Mouse (Mus musculus): ENCODE results near the gene Ercc6l2. TPM values are rescaled to one million over a fixed set of nuclear protein-coding genes. Genes with fewer than 3 reads are reported as not detected.
A peak's percentile ranks its signal among the peaks of the same experiment; 100 is the strongest.

Ercc6l2 gene
- polyA plus RNA-seq, 1 experiment from 2014 or later: 29.5 TPM

DNA sequence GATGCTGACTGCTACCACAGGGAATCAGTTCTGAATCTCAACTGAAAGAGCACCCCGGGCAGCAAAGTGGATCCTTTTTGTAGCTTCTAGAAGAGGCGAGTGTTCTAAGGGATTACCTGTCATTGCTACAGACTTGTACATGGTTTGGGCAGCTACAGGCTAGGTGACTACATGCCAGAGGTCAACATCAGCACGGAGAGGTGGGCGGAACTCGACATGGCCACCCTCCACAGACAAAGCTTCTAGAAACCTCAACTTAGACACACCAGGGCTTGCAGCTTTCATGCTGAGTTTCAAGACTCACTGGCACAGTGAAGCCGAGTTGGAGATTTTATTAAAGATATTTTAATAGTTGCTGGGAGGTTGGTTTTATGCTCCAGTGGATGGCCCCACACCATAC lies 98.1 kb downstream of the Ercc6l2 start:
- Histone ChIP-seq H3K36me3 (replicated peaks; ENCODE audit: control insufficient read depth, insufficient read depth, low read depth, low read length) (no peaks in the 10 kb centered on the region), H3K4me2 (ENCODE audit: low read depth, low read length) (no peak overlapping the region), H3K27me3 (ENCODE audit: control insufficient read depth, insufficient read depth, low read length) (no peaks in the 10 kb centered on the region), H3K9ac (replicated peaks; ENCODE audit: low read length) (no peak overlapping the region), H3K4me1 (ENCODE audit: control insufficient read depth, insufficient read depth, low read length) (no peaks in the 10 kb centered on the region; the same call in 1 of the 2 replicates), H3K4me3 (ENCODE audit: low read depth, low read length) (no peak overlapping the region), H3K9me3 (replicated peaks; ENCODE audit: control insufficient read depth, low read length) (no peaks in the 10 kb centered on the region), H3K27ac (replicated peaks; ENCODE audit: low read depth, low read length) (no peak overlapping the region)
- no peak for DNase-seq (ENCODE audit: low spot score)
- ATAC-seq (replicated peaks; ENCODE audit: insufficient number of reproducible peaks, low FRiP score, low TSS enrichment, low read depth): no peak
- WGBS: 86% methylated on average over 6 of the region's 6 CpGs

- Histone ChIP-seq H3K36me3 (replicated peaks; ENCODE audit: control insufficient read depth, insufficient read depth, low read depth, low read length) (no peaks in the 10 kb centered on the region), H3K4me3 (ENCODE audit: low read depth, low read length) (no peak overlapping the region), H3K27me3 (ENCODE audit: control insufficient read depth, insufficient read depth, low read length) (no peaks in the 10 kb centered on the region), H3K27ac (replicated peaks; ENCODE audit: low read depth, low read length) (no peak overlapping the region), H3K4me1 (ENCODE audit: control insufficient read depth, insufficient read depth, low read length) (peaks cover 12% of the 10 kb centered on the region), H3K9ac (replicated peaks; ENCODE audit: low read length) (no peak overlapping the region), H3K9me3 (replicated peaks; ENCODE audit: control insufficient read depth, low read length) (no peaks in the 10 kb centered on the region), H3K4me2 (ENCODE audit: low read depth, low read length) (no peak overlapping the region)
- 46% methylated on average over 3 of the region's 3 CpGs for WGBS
- ATAC-seq (replicated peaks; ENCODE audit: insufficient number of reproducible peaks, low FRiP score, low TSS enrichment, low read depth) (no peak), DNase-seq (ENCODE audit: low spot score) (peak; percentile 48)
Measured at GRCm38 (mm10) chr13:63915176-63915575, 100.1 kb downstream of the Ercc6l2 start.

GRCm38 (mm10) chr13:63915684-63916083 lies 100.6 kb downstream of the Ercc6l2 start:
- 68% methylated on average over 1 of the region's 1 CpGs for WGBS
- H3K4me3 ChIP-seq (ENCODE audit: low read depth, low read length): no peak overlapping the region
- no peaks in the 10 kb centered on the region for H3K27me3 ChIP-seq (ENCODE audit: control insufficient read depth, insufficient read depth, low read length)
- H3K4me2 ChIP-seq (ENCODE audit: low read depth, low read length): no peak overlapping the region
- no peaks in the 10 kb centered on the region for H3K9me3 ChIP-seq (replicated peaks; ENCODE audit: control insufficient read depth, low read length)
- DNase-seq (ENCODE audit: low spot score) (no peak), ATAC-seq (replicated peaks; ENCODE audit: insufficient number of reproducible peaks, low FRiP score, low TSS enrichment, low read depth) (no peak)
- H3K36me3 ChIP-seq (replicated peaks; ENCODE audit: control insufficient read depth, insufficient read depth, low read depth, low read length): no peaks in the 10 kb centered on the region
- H3K27ac ChIP-seq (replicated peaks; ENCODE audit: low read depth, low read length): no peak overlapping the region
- peaks cover 12% of the 10 kb centered on the region for H3K4me1 ChIP-seq (ENCODE audit: control insufficient read depth, insufficient read depth, low read length)
- no peak overlapping the region for H3K9ac ChIP-seq (replicated peaks; ENCODE audit: low read length)

DNA sequence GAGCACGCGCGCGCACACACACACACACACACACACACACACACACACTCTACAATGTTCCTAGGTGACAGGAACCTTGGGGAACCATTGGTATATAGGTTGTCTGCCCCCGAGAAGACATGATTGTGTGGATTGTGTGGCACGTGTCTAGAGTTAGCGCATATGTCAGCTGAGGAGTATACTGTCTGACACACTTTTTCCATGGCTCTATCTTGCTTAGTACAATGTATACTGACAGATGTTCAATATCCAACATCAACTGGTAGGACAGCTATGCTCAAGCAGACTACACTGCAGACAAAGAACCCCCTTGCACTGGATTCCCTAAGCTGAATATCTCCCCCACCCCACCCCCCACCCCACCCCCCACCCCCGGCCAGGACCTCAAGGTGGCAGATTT lies 101.5 kb downstream of the Ercc6l2 start:
- Histone ChIP-seq H3K4me3 (ENCODE audit: low read depth, low read length) (no peak overlapping the region), H3K27ac (replicated peaks; ENCODE audit: low read depth, low read length) (no peak overlapping the region), H3K9me3 (replicated peaks; ENCODE audit: control insufficient read depth, low read length) (no peaks in the 10 kb centered on the region), H3K4me1 (ENCODE audit: control insufficient read depth, insufficient read depth, low read length) (peaks cover 12% of the 10 kb centered on the region), H3K4me2 (ENCODE audit: low read depth, low read length) (no peak overlapping the region), H3K9ac (replicated peaks; ENCODE audit: low read length) (no peak overlapping the region), H3K36me3 (replicated peaks; ENCODE audit: control insufficient read depth, insufficient read depth, low read depth, low read length) (no peaks in the 10 kb centered on the region), H3K27me3 (ENCODE audit: control insufficient read depth, insufficient read depth, low read length) (no peaks in the 10 kb centered on the region)
- ATAC-seq (replicated peaks; ENCODE audit: insufficient number of reproducible peaks, low FRiP score, low TSS enrichment, low read depth) (no peak), DNase-seq (ENCODE audit: low spot score) (no peak)
- 90% methylated on average over 8 of the region's 8 CpGs for WGBS

GRCm38 (mm10) chr13:63917198-63917767 lies 102.2 kb downstream of the Ercc6l2 start:
- Histone ChIP-seq H3K36me3 (replicated peaks; ENCODE audit: control insufficient read depth, insufficient read depth, low read depth, low read length) (no peaks in the 10 kb centered on the region), H3K27me3 (ENCODE audit: control insufficient read depth, insufficient read depth, low read length) (no peaks in the 10 kb centered on the region), H3K27ac (replicated peaks; ENCODE audit: low read depth, low read length) (0 out of 2 replicates have a peak overlapping the region, but pooled peaks have one; percentile 35), H3K4me1 (ENCODE audit: control insufficient read depth, insufficient read depth, low read length) (peaks cover 12% of the 10 kb centered on the region), H3K4me2 (ENCODE audit: low read depth, low read length) (no peak overlapping the region), H3K9me3 (replicated peaks; ENCODE audit: control insufficient read depth, low read length) (no peaks in the 10 kb centered on the region), H3K9ac (replicated peaks; ENCODE audit: low read length) (no peak overlapping the region), H3K4me3 (ENCODE audit: low read depth, low read length) (no peak overlapping the region)
- 44% methylated on average over 11 of the region's 11 CpGs for WGBS
- ATAC-seq (replicated peaks; ENCODE audit: insufficient number of reproducible peaks, low FRiP score, low TSS enrichment, low read depth): 0 out of 2 replicates have a peak, but pooled peaks have one; percentile 25
- no peak for DNase-seq (ENCODE audit: low spot score)

DNA sequence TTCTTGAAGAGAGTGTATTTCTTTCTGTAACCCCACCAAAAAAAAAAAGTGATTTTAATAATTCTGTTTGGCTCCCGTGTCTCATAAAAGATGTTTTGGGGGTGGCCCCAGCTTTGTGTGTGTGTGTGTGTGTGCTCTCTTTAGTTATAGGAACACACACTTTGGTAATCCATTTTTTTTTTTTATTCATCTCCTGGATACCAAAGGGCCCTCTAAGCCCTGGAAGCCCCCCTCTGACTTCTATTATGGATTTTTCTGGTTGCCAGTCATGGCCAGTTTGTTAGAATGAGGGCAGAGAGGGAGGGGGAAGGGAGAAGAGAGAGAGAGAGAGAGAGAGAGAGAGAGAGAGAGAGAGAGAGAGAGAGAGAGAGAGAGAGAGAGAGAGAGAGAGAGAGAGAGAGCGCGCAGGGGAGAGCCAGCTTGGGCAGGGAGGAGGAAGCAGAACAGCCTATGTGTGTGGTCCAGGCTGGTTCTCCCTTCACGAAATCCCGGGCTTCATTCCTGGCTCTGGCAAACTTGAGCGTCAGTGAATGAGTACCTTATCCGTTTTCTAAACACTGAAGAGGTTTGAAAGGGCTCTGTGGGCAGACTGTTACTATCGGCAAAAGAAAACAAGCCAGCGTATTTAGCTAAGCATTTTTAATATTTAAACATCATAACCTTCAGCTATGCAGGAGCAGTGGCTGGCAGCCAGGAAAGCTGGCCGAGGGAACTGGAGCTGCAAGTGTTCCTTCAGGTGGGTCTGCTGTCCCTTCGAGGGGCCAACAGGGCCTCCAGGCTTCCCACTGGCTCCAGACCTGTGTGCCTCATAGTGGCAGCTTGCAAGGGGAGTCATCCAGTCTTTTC lies 103.0 kb downstream of the Ercc6l2 start:
- H3K4me3 ChIP-seq (ENCODE audit: low read depth, low read length): no peak overlapping the region
- peak overlapping the region; percentile 39 for H3K9ac ChIP-seq (replicated peaks; ENCODE audit: low read length)
- peak overlapping the region; percentile 88 for H3K27ac ChIP-seq (replicated peaks; ENCODE audit: low read depth, low read length)
- WGBS: 9% methylated on average over 11 of the region's 11 CpGs
- ATAC-seq (replicated peaks; ENCODE audit: insufficient number of reproducible peaks, low FRiP score, low TSS enrichment, low read depth): 0 out of 2 replicates have a peak, but pooled peaks have one; percentile 58
- H3K36me3 ChIP-seq (replicated peaks; ENCODE audit: control insufficient read depth, insufficient read depth, low read depth, low read length): no peaks in the 10 kb centered on the region
- DNase-seq (ENCODE audit: low spot score): peak; percentile 76
- no peaks in the 10 kb centered on the region for H3K27me3 ChIP-seq (ENCODE audit: control insufficient read depth, insufficient read depth, low read length)
- H3K9me3 ChIP-seq (replicated peaks; ENCODE audit: control insufficient read depth, low read length): no peaks in the 10 kb centered on the region
- peaks cover 12% of the 10 kb centered on the region for H3K4me1 ChIP-seq (ENCODE audit: control insufficient read depth, insufficient read depth, low read length)
- peak overlapping the region; percentile 6; the same call in 1 of the 2 replicates for H3K4me2 ChIP-seq (ENCODE audit: low read depth, low read length)

DNA sequence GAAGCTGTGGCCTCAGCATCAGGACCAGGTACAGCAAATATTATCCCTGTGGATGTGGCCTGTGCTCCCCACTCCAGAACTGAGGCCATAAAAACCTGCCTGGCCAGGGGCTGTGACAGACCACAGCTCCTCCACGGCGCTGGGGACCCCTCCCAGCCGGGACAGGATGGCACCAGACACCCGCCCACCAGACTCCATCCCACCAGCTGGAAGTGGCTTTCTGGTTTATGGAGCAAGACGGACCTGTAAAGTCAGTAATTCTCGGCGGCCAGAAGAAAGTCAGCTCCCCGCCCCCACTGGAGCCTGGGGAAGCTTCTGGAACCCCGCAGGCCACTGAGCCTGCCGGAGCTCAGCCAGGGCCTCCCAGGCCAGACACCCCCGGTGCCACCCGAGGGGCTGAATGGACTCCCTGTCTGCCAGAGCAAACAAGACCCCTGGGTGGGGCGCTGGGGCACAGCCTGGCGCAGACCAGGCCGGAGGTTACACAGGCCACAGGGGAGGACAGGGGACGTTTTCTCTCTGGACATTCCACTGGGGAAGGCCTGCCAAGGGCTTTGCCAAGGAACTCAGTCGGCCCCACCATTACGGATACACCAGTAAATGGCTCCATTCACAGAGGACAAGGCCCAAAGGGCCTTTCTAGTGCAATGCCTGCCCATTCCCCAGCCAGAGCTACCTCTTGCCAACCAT lies 103.8 kb downstream of the Ercc6l2 start:
- no peaks in the 10 kb centered on the region for H3K27me3 ChIP-seq (ENCODE audit: control insufficient read depth, insufficient read depth, low read length)
- peak overlapping the region; percentile 88 for H3K27ac ChIP-seq (replicated peaks; ENCODE audit: low read depth, low read length)
- DNase-seq (ENCODE audit: low spot score): no peak
- WGBS: 43% methylated on average over 18 of the region's 18 CpGs
- peak overlapping the region; percentile 39 for H3K9ac ChIP-seq (replicated peaks; ENCODE audit: low read length)
- H3K36me3 ChIP-seq (replicated peaks; ENCODE audit: control insufficient read depth, insufficient read depth, low read depth, low read length): no peaks in the 10 kb centered on the region
- ATAC-seq (replicated peaks; ENCODE audit: insufficient number of reproducible peaks, low FRiP score, low TSS enrichment, low read depth): no peak
- H3K4me3 ChIP-seq (ENCODE audit: low read depth, low read length): no peak overlapping the region
- peaks cover 12% of the 10 kb centered on the region for H3K4me1 ChIP-seq (ENCODE audit: control insufficient read depth, insufficient read depth, low read length)
- H3K4me2 ChIP-seq (ENCODE audit: low read depth, low read length): no peak overlapping the region; the same call in 1 of the 2 replicates
- H3K9me3 ChIP-seq (replicated peaks; ENCODE audit: control insufficient read depth, low read length): no peaks in the 10 kb centered on the region
